Mouse (Mus musculus): ENCODE results near the gene Gm21954.

Gm21954 gene

GRCm38 (mm10) chr3:55472110-55472509, at the start of gene Gm21954:
TSS of gene Gm21954 (minus strand) at chr3:55472210.
- no peak for DNase-seq (ENCODE audit: low read depth, low spot score)

DNA sequence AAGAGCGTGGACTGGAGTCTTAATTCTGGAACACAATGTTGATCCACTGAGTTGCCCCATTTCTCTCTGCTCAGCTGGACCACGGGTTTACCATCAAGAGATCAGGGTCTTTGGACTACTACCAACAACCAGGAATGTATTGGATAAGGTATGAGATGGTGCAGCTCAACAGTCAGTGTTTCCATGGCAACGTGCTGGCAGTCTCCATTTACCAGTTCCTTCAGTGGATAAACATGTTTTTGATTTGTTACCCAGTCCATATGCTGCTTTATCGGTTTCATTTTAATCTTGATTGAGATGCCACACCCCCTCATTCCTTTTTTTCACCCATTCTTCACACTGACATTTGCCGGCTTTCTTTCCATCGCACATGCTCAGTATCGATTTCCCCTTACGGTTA, 49.8 kb upstream of the Gm21954 start:
- no peak for DNase-seq (ENCODE audit: low read depth, low spot score)

- peak; percentile 34 for DNase-seq (ENCODE audit: low read depth, low spot score)
Measured at GRCm38 (mm10) chr3:55520240-55521180, 48.5 kb upstream of the Gm21954 start.

DNA sequence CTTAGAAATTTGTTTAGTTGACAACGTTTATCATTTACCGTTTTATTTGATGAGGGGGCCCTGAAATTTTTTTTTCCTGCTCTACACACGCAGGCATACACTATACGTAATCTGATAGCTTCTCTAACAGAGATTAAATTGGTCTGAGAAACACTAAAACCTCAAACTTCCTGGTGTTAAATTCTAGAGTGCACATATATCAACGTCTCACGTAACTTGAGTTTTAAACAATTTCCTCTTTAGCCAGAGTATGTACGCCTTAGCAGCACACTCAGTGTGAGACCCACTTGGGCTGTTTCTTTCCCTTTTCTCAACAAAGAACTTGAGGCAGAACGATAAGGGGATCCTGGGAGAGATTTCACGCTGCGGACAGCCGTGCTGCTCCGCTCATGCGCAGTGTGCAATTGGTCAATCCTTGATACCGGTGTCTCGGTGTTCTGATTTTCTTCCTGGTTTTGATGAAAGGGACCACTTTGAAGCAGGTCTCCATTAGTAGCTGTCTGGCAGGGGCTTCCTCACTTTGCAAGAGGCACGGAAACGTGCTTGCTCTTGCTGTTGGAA, 45.5 kb upstream of the Gm21954 start:
- peak; percentile 15 for DNase-seq (ENCODE audit: low read depth, low spot score)

GRCm38 (mm10) chr3:55515966-55516365, 44.0 kb upstream of the Gm21954 start:
- no peak for DNase-seq (ENCODE audit: low read depth, low spot score)

GRCm38 (mm10) chr3:55511658-55512057, 39.6 kb upstream of the Gm21954 start:
- no peak for DNase-seq (ENCODE audit: low read depth, low spot score)

GRCm38 (mm10) chr3:55510198-55510597, 38.2 kb upstream of the Gm21954 start:
- DNase-seq (ENCODE audit: low read depth, low spot score): no peak

- DNase-seq (ENCODE audit: low read depth, low spot score): no peak
Measured at GRCm38 (mm10) chr3:55499298-55499697, 27.3 kb upstream of the Gm21954 start.

DNA sequence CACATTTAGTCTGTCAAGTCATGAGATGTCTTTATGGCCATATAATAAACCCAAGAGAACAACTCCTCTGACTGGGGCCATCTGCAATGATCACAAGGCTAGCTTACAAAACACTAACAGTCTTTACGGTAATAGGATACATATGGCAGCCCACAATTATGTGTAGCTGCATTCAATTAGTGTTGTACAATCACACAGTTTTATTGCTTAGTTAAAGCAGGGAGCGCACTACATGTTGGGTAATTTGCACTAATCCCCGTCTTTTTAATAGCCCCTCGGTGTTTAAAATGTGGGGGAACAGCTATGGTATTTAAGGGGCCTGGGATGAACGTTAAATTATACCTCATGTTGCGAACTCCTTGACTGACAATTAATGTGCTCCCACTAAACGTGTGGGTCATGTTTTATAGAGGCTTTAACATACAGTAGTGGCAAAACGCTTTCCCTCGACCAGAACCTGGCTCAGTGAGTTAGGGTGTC, 24.5 kb upstream of the Gm21954 start:
- no peak for DNase-seq (ENCODE audit: low read depth, low spot score)

GRCm38 (mm10) chr3:55495866-55496265, 23.9 kb upstream of the Gm21954 start:
- no peak for DNase-seq (ENCODE audit: low read depth, low spot score)

DNA sequence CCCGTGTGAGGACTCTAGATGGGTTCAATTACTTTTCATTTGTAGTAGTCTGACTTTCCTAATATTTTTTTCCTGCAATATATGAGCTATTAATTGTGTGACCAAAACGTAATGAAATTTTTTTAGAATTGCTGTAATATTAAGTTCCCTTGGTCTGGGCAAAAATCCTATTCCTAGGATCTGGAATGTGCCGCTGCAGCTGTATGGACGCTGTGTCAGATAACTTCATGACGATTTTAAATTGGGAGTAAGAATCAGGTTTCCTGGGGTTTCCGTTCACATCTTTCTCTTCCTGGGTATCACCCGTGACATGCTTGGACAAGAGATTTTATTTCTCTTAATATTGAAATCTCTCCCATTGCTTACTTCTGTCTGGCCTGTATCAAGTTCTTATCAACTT, 23.2 kb upstream of the Gm21954 start:
- DNase-seq (ENCODE audit: low read depth, low spot score): no peak

DNA sequence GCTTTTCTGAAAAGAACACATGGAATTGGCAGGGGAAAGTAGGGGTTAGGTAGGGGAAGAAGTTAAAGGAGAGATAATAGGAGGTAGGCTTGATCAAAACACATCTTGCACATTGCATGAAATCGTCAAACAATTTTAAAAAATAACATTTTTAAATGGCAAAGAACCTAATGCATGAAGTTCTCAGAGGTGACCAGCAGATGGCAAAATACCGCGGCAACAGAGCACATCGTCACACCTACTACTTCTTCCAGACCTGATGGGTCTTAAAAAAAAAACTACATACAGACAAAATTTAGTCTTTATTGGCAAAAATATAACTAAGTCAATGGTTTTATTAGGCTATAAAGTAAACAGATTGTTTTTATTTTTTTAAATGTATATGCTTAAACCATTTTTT, 22.3 kb upstream of the Gm21954 start:
- DNase-seq (ENCODE audit: low read depth, low spot score): no peak

DNA sequence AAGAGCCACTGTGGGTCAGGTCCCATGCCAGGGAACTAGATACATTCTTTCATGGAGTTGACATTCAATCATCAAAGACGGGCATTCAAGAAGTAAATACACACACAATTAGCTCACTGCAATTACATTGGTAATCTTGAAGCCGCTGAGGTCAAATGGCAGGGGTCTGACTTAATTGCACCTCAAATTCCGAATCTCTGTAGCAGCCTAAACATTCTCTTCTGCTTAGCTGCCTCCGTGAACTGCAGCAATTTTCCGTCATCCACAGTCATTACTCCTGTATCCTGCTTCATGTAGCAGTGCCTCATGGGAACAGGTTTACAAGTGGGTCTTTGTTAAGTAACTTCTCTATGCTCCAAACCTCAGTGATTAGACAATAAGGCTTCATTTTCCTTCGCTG, 20.0 kb upstream of the Gm21954 start:
- DNase-seq (ENCODE audit: low read depth, low spot score): no peak

DNA sequence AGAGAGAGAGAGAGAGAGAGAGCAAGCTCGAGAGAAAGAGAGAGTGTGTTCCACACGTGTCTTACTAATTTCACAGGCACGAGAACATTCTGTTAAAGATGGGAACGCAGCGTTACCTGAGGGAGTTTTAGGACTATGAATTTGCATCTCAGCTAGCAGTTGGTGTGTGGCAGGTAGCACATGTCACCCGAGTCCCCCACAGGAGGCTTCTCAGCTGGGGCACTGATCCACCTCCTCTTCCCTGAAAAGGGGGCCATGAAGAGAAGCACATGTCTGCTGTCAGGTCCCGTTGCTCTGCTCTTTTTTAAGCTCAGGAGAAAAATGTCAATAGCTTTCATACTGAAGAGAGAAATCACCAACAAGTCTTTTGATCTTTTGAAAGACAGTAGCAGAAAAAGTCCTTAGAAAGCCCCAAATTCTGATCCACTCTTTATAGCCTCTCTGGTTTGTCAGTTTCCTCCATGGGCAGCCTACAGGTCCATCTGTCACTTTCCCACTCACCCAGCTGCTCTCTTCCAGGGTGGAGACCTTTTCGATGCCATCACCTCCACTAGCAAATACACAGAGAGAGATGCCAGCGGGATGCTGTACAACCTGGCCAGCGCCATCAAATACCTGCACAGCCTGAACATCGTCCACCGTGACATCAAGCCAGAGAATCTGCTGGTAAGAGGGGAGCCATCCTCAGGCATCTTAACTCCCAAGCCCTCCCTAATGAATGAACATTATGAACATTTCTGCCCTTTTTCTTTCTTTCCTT, 17.4 kb upstream of the Gm21954 start:
- no peak for DNase-seq (ENCODE audit: low read depth, low spot score)

DNA sequence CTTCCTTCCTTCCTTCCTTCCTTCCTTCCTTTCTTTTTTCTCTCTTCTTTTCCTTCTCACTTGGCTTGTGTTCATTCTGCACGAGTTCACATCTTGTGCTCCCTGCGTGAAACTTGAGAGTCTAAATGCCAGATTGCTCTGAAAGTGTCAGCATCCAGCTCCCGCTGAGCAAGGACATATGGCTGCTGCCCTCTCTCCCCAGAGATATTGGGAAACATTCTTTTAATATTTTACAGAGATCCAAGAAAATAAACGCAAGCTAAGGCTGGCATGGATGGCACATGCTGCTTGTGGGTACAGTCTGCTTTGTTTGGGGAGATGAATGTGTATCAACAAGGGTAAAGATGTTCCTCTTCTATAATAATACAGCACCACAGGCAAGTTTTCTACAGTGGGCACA, 11.3 kb upstream of the Gm21954 start:
- no peak for DNase-seq (ENCODE audit: low read depth, low spot score)

DNA sequence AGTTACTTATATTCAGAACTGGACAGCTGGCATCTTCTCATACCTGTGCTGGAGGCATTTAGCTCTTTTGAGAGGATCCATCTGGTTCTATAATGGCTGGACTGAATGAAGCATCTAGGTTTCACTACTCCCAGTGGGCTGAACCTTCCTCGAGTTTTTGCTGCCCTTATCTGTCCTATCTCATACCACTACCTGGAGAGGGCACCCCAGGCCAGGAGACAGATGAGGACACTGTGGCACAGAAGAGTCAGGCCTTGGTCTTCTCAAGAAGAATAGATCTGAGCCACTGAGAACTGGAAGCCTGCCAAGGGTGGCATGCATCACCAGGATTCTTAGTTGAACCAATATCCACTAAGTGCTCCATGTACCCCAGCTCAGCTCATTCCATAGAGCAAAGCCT, 9.1 kb upstream of the Gm21954 start:
- no peak for DNase-seq (ENCODE audit: low read depth, low spot score)

DNA sequence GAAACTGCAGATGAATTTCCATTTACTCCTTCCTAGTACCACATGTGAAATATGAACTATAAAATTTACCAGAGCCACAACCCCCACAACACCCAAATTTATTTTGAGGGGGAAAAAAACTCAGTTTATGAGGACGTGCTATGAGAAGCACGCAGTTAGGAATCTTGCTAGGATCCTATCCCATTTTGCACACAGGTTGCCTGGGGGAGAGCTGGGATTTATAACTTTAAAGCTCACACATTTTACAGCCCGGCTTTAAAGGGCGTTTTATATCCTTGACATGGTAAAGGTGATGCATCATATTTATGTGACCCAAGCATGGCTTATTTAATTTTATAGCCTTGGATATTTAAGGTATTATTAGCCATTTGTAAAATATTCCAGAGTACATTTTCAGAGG, 7.3 kb upstream of the Gm21954 start:
- no peak for DNase-seq (ENCODE audit: low read depth, low spot score)

- no peak for DNase-seq (ENCODE audit: low read depth, low spot score)
Measured at GRCm38 (mm10) chr3:55476694-55477093, 4.7 kb upstream of the Gm21954 start.

GRCm38 (mm10) chr3:55473146-55473545, 1.1 kb upstream of the Gm21954 start:
- DNase-seq (ENCODE audit: low read depth, low spot score): no peak

GRCm38 (mm10) chr3:55466348-55466747, 5.7 kb downstream of the Gm21954 start:
- DNase-seq (ENCODE audit: low read depth, low spot score): no peak

- no peak for DNase-seq (ENCODE audit: low read depth, low spot score)
Measured at GRCm38 (mm10) chr3:55465785-55466184, 6.2 kb downstream of the Gm21954 start.

DNA sequence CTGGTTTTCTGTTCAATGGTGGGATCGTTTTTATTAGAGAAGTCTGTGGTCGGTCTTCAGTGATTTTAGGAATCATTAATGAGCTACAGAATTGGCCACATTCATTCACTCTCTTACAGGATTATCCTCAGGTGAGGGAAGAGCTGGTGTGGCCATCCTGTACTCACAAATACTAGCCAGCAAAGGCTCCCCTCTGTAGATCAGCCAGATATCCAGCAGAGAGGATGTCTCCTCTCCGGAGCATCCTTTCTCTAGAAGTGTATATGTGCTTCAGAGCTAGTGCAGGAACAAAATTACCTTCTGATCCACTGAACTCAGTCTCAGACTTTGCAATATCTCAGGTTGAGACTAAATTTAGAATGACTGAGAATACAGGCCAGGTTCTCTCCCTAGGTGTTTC, 7.8 kb downstream of the Gm21954 start:
- no peak for DNase-seq (ENCODE audit: low read depth, low spot score)
